Mouse (Mus musculus): ENCODE data around the gene Lsp1. TPM values are rescaled to one million over a fixed set of nuclear protein-coding genes. Genes with fewer than 3 reads are reported as not detected.
A peak's percentile ranks its signal among the peaks of the same experiment; 100 is the strongest.

The Lsp1 gene
- polyA plus RNA-seq, 1 experiment from 2014 or later: 6.3 TPM

GRCm38 (mm10) chr7:142516221-142516978 lies 55.8 kb downstream of the Lsp1 start:
- Histone ChIP-seq H3K4me3 (replicated peaks) (no peak overlapping the region), H3K4me1 (peaks cover 16% of the 10 kb centered on the region), H3K27me3 (no peaks in the 10 kb centered on the region), H3K36me3 (replicated peaks) (no peaks in the 10 kb centered on the region), H3K4me2 (no peak overlapping the region), H3K9me3 (no peaks in the 10 kb centered on the region), H3K27ac (peak overlapping the region; percentile 68; the same call in 1 of the 2 replicates), H3K9ac (peak overlapping the region; percentile 25; the same call in 1 of the 2 replicates)
- 50% methylated on average over 21 of the region's 21 CpGs for WGBS
- ATAC-seq (ENCODE audit: low FRiP score): 0 out of 2 replicates have a peak, but pooled peaks have one; percentile 39

- ATAC-seq (ENCODE audit: low FRiP score): no peak
- WGBS: 74% methylated on average over 2 of the region's 3 CpGs
- Histone ChIP-seq H3K4me1 (peaks cover 16% of the 10 kb centered on the region), H3K9me3 (no peaks in the 10 kb centered on the region), H3K27me3 (no peaks in the 10 kb centered on the region), H3K36me3 (replicated peaks) (no peaks in the 10 kb centered on the region), H3K4me3 (replicated peaks) (no peak overlapping the region), H3K4me2 (no peak overlapping the region), H3K9ac (no peak overlapping the region), H3K27ac (no peak overlapping the region)
Observed at GRCm38 (mm10) chr7:142517531-142517930, 56.9 kb downstream of the Lsp1 start.

- no peak for ATAC-seq (ENCODE audit: low FRiP score)
- Histone ChIP-seq H3K36me3 (replicated peaks) (no peaks in the 10 kb centered on the region), H3K27ac (no peak overlapping the region), H3K4me3 (replicated peaks) (no peak overlapping the region), H3K9me3 (no peaks in the 10 kb centered on the region), H3K9ac (no peak overlapping the region), H3K4me2 (no peak overlapping the region), H3K27me3 (no peaks in the 10 kb centered on the region), H3K4me1 (peaks cover 26% of the 10 kb centered on the region)
- WGBS: 95% methylated on average over 4 of the region's 4 CpGs
Observed at GRCm38 (mm10) chr7:142520331-142520730, 59.7 kb downstream of the Lsp1 start.

- no peak overlapping the region for H3K4me2 ChIP-seq
- H3K27ac ChIP-seq: no peak overlapping the region
- peaks cover 18% of the 10 kb centered on the region for H3K4me1 ChIP-seq
- WGBS: 20% methylated on average over 4 of the region's 4 CpGs
- no peaks in the 10 kb centered on the region for H3K27me3 ChIP-seq
- H3K4me3 ChIP-seq (replicated peaks): no peak overlapping the region
- no peaks in the 10 kb centered on the region for H3K36me3 ChIP-seq (replicated peaks)
- H3K9ac ChIP-seq: no peak overlapping the region
- H3K9me3 ChIP-seq: no peaks in the 10 kb centered on the region
- ATAC-seq (ENCODE audit: low FRiP score): no peak
Observed at GRCm38 (mm10) chr7:142522352-142522751, 61.7 kb downstream of the Lsp1 start.

- Histone ChIP-seq H3K27ac (0 out of 2 replicates have a peak overlapping the region, but pooled peaks have one; percentile 56), H3K4me3 (replicated peaks) (no peak overlapping the region), H3K4me1 (peaks cover 18% of the 10 kb centered on the region), H3K9ac (no peak overlapping the region), H3K36me3 (replicated peaks) (no peaks in the 10 kb centered on the region), H3K27me3 (no peaks in the 10 kb centered on the region), H3K9me3 (no peaks in the 10 kb centered on the region), H3K4me2 (no peak overlapping the region)
- 56% methylated on average over 17 of the region's 17 CpGs for WGBS
- ATAC-seq (ENCODE audit: low FRiP score): no peak
Observed at GRCm38 (mm10) chr7:142523200-142523990, 62.8 kb downstream of the Lsp1 start.

GRCm38 (mm10) chr7:142525342-142526178 lies 65.0 kb downstream of the Lsp1 start:
- Histone ChIP-seq H3K4me3 (replicated peaks) (no peak overlapping the region), H3K36me3 (replicated peaks) (no peaks in the 10 kb centered on the region), H3K4me2 (no peak overlapping the region), H3K9ac (no peak overlapping the region; the same call in 1 of the 2 replicates), H3K27me3 (peaks cover 1% of the 10 kb centered on the region; the same call in 1 of the 2 replicates), H3K4me1 (peaks cover 18% of the 10 kb centered on the region), H3K9me3 (no peaks in the 10 kb centered on the region), H3K27ac (peak overlapping the region; percentile 74)
- ATAC-seq (ENCODE audit: low FRiP score): no peak
- WGBS: 22% methylated on average over 13 of the region's 13 CpGs

- WGBS: 71% methylated on average over 10 of the region's 10 CpGs
- H3K27ac ChIP-seq: no peak overlapping the region
- no peaks in the 10 kb centered on the region for H3K36me3 ChIP-seq (replicated peaks)
- H3K9me3 ChIP-seq: no peaks in the 10 kb centered on the region
- H3K4me3 ChIP-seq (replicated peaks): no peak overlapping the region
- H3K4me2 ChIP-seq: no peak overlapping the region
- no peak overlapping the region for H3K9ac ChIP-seq
- no peak for ATAC-seq (ENCODE audit: low FRiP score)
- peaks cover 34% of the 10 kb centered on the region for H3K4me1 ChIP-seq
- H3K27me3 ChIP-seq: peaks cover 7% of the 10 kb centered on the region; the same call in 1 of the 2 replicates
Observed at GRCm38 (mm10) chr7:142529350-142529749, 68.7 kb downstream of the Lsp1 start.

GRCm38 (mm10) chr7:142531973-142532521 lies 71.4 kb downstream of the Lsp1 start:
- no peak; the same call in 1 of the 2 replicates for ATAC-seq (ENCODE audit: low FRiP score)
- peaks cover 7% of the 10 kb centered on the region; the same call in 1 of the 2 replicates for H3K27me3 ChIP-seq
- no peak overlapping the region for H3K9ac ChIP-seq
- H3K4me2 ChIP-seq: peak overlapping the region; percentile 76
- 80% methylated on average over 4 of the region's 4 CpGs for WGBS
- H3K4me3 ChIP-seq (replicated peaks): no peak overlapping the region
- H3K27ac ChIP-seq: no peak overlapping the region
- peaks cover 4% of the 10 kb centered on the region for H3K36me3 ChIP-seq (replicated peaks)
- no peaks in the 10 kb centered on the region for H3K9me3 ChIP-seq
- H3K4me1 ChIP-seq: peaks cover 20% of the 10 kb centered on the region

- Histone ChIP-seq H3K36me3 (replicated peaks) (peaks cover 4% of the 10 kb centered on the region), H3K4me2 (peak within 1 kb of the TSS; percentile 76), H3K4me3 (replicated peaks) (peak within 1 kb of the TSS; percentile 76), H3K27me3 (peaks cover 7% of the 10 kb centered on the region; the same call in 1 of the 2 replicates), H3K9me3 (no peaks in the 10 kb centered on the region), H3K27ac (peak within 1 kb of the TSS; percentile 86), H3K4me1 (peaks cover 21% of the 10 kb centered on the region), H3K9ac (peak within 1 kb of the TSS; percentile 82)
- WGBS: 8% methylated on average over 14 of the region's 17 CpGs
- ATAC-seq (ENCODE audit: low FRiP score): peak; percentile 72
Observed at GRCm38 (mm10) chr7:142532671-142533058, 72.1 kb downstream of the Lsp1 start, which contains the start of gene Mrpl23. Mrpl23 (plus strand) TSS chr7:142532686.

GRCm38 (mm10) chr7:142533059-142533855 lies 72.6 kb downstream of the Lsp1 start:
- Histone ChIP-seq H3K36me3 (replicated peaks) (peaks cover 4% of the 10 kb centered on the region), H3K27ac (peak overlapping the region; percentile 86), H3K9me3 (no peaks in the 10 kb centered on the region), H3K9ac (peak overlapping the region; percentile 82), H3K4me2 (peak overlapping the region; percentile 76), H3K4me3 (replicated peaks) (peak overlapping the region; percentile 76), H3K27me3 (peaks cover 7% of the 10 kb centered on the region; the same call in 1 of the 2 replicates), H3K4me1 (peaks cover 27% of the 10 kb centered on the region)
- peak; percentile 90 for ATAC-seq (ENCODE audit: low FRiP score)
- WGBS: 1% methylated on average over 44 of the region's 44 CpGs

GRCm38 (mm10) chr7:142535116-142535515 lies 74.5 kb downstream of the Lsp1 start:
- no peaks in the 10 kb centered on the region for H3K9me3 ChIP-seq
- H3K4me1 ChIP-seq: peaks cover 37% of the 10 kb centered on the region
- no peak overlapping the region for H3K27ac ChIP-seq
- WGBS: 93% methylated on average over 4 of the region's 4 CpGs
- H3K9ac ChIP-seq: no peak overlapping the region
- peaks cover 7% of the 10 kb centered on the region; the same call in 1 of the 2 replicates for H3K27me3 ChIP-seq
- H3K4me2 ChIP-seq: no peak overlapping the region
- no peak overlapping the region for H3K4me3 ChIP-seq (replicated peaks)
- H3K36me3 ChIP-seq (replicated peaks): peaks cover 4% of the 10 kb centered on the region
- no peak for ATAC-seq (ENCODE audit: low FRiP score)
